Mouse (Mus musculus): Measurements from ENCODE around the gene Tpra1. TPM values are rescaled to one million over a fixed set of nuclear protein-coding genes. Genes with fewer than 3 reads are reported as not detected.

Tpra1 gene
- polyA plus RNA-seq, 2 experiments = 25.6 to 52.2 TPM

DNA sequence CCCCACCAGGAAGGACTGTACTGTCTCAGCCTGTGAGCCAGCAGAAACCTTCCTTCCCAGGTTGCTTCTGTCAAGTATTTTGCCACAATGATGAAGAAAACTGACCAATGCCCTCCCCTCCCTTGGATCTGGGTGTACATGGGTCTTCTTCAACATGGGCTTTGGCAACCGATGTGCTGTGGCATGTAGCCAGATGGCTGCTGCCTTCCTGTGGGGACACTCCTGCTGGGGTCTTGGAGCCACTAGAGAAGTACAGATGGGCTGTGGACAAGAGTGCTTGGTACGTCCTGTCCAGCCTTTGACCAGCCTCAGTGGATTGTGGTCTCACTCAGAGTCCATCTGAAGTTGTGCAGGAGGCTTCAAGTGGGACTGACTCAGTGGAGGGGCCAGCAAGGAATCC, 56.3 kb downstream of the Tpra1 start:
- Histone ChIP-seq H3K4me1 (replicated peaks; ENCODE audit: control insufficient read depth in 2 of 2, insufficient read depth in 2 of 2, low read length in 1 of 2) (no peaks in the 10 kb centered on the region), H3K27me3 (ENCODE audit: control insufficient read depth, insufficient read depth, low read length) (no peaks in the 10 kb centered on the region), H3K4me2 (ENCODE audit: low read depth) (no peak overlapping the region), H3K27ac (no peak overlapping the region), H3K36me3 (replicated peaks; ENCODE audit: control insufficient read depth, insufficient read depth, low read depth) (no peaks in the 10 kb centered on the region), H3K9ac (replicated peaks) (no peak overlapping the region), H3K9me3 (ENCODE audit: control insufficient read depth, low read length) (no peaks in the 10 kb centered on the region), H3K4me3 (ENCODE audit: insufficient read depth in 1 of 2, low read depth in 2 of 2, low read length in 2 of 2) (no peak overlapping the region)
- WGBS (ENCODE audit: insufficient replicate concordance) = 55% methylated on average over 2 of the region's 2 CpGs
- ATAC-seq (ENCODE audit: insufficient read depth) (no peak), DNase-seq (ENCODE audit: low read depth in 3 of 3, low spot score in 3 of 3) (no peak)
- TF ChIP-seq CTCF (IDR thresholded peaks at IDR 0.05; ENCODE audit: low read depth) = no peak
- TF ChIP-seq EP300 (IDR thresholded peaks at IDR 0.05; ENCODE audit: low read depth) = no peak

DNA sequence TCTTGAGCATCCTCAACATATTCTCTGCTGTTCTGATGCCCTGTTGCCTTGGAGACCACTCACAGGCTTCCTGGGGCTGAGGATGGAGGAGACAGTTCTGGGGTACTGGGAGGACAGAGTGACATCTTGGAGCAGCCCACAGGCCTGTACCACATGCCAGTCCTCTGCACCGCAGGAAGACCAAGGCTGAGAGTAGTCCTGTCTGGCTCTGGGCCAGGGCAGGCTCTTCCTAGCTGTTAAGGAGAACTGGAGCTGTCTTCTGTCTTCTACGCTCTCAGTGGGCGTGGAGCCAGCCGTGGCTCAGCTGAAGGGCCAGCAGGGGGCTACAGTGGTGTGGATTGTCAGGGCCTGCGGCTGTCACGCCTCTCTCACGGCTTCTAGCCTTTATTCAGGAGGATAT, 57.8 kb downstream of the Tpra1 start:
- 22% methylated on average over 7 of the region's 7 CpGs for WGBS (ENCODE audit: insufficient replicate concordance)
- TF ChIP-seq CTCF (IDR thresholded peaks at IDR 0.05; ENCODE audit: low read depth) = peak; percentile 47
- no peak for TF ChIP-seq EP300 (IDR thresholded peaks at IDR 0.05; ENCODE audit: low read depth)
- Histone ChIP-seq H3K4me3 (ENCODE audit: insufficient read depth in 1 of 2, low read depth in 2 of 2, low read length in 2 of 2) (no peak overlapping the region), H3K9ac (replicated peaks) (no peak overlapping the region), H3K4me1 (replicated peaks; ENCODE audit: control insufficient read depth in 2 of 2, insufficient read depth in 2 of 2, low read length in 1 of 2) (no peaks in the 10 kb centered on the region), H3K36me3 (replicated peaks; ENCODE audit: control insufficient read depth, insufficient read depth, low read depth) (no peaks in the 10 kb centered on the region), H3K9me3 (ENCODE audit: control insufficient read depth, low read length) (no peaks in the 10 kb centered on the region), H3K4me2 (ENCODE audit: low read depth) (no peak overlapping the region), H3K27ac (no peak overlapping the region), H3K27me3 (ENCODE audit: control insufficient read depth, insufficient read depth, low read length) (no peaks in the 10 kb centered on the region)
- no peak for ATAC-seq (ENCODE audit: insufficient read depth)
- DNase-seq (ENCODE audit: low read depth in 3 of 3, low spot score in 3 of 3) = no peak

DNA sequence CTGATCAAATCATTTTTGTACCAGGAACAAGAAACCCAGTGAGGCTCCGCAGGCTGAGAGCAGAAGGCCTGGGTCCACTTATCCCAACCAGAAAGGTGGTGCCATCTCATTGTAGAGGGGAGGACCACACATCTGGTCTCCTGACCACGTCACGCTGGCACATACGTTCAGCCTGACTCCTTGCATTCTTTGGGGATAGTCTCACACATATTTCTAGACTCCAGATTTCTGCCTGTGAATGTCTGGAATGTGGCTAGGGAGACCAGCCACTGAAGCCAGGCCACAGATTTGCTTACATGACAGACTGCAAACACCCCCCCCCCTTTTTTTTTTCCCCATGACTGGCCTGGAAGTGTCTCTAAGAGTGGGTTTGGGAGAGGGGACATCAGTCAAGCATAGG, 58.9 kb downstream of the Tpra1 start:
- Histone ChIP-seq H3K36me3 (replicated peaks; ENCODE audit: control insufficient read depth, insufficient read depth, low read depth) (no peaks in the 10 kb centered on the region), H3K9me3 (ENCODE audit: control insufficient read depth, low read length) (no peaks in the 10 kb centered on the region), H3K27ac (no peak overlapping the region), H3K4me1 (replicated peaks; ENCODE audit: control insufficient read depth in 2 of 2, insufficient read depth in 2 of 2, low read length in 1 of 2) (no peaks in the 10 kb centered on the region), H3K27me3 (ENCODE audit: control insufficient read depth, insufficient read depth, low read length) (no peaks in the 10 kb centered on the region), H3K9ac (replicated peaks) (no peak overlapping the region), H3K4me3 (ENCODE audit: insufficient read depth in 1 of 2, low read depth in 2 of 2, low read length in 2 of 2) (no peak overlapping the region), H3K4me2 (ENCODE audit: low read depth) (no peak overlapping the region)
- TF ChIP-seq CTCF (IDR thresholded peaks at IDR 0.05; ENCODE audit: low read depth) = no peak
- TF ChIP-seq EP300 (IDR thresholded peaks at IDR 0.05; ENCODE audit: low read depth) = no peak
- WGBS (ENCODE audit: insufficient replicate concordance) = 65% methylated on average over 4 of the region's 4 CpGs
- ATAC-seq (ENCODE audit: insufficient read depth) (no peak), DNase-seq (ENCODE audit: low read depth in 3 of 3, low spot score in 3 of 3) (no peak)

Other genes starting within 250 kb of the Tpra1 start
- gene Mgll, start 177.8 kb upstream of the Tpra1 start, polyA plus RNA-seq (2012; rRNA removed) = 14.8 and 17.0 TPM in 2 replicates
- 65.5 and 68.0 TPM in 2 replicates for gene Mgll, start 177.8 kb upstream of the Tpra1 start, polyA plus RNA-seq (2014; fragmentation: Nextera tagmentation; extraction: Ambion mirVana)
- 43.1 and 47.5 TPM in 2 replicates for gene Abtb1, start 60.3 kb upstream of the Tpra1 start, polyA plus RNA-seq (2012; rRNA removed)
- 39.0 and 44.9 TPM in 2 replicates for gene Abtb1, start 60.3 kb upstream of the Tpra1 start, polyA plus RNA-seq (2014; fragmentation: Nextera tagmentation; extraction: Ambion mirVana)
- 1.9 and 3.1 TPM in 2 replicates for gene Podxl2, start 27.2 kb upstream of the Tpra1 start, polyA plus RNA-seq (2012; rRNA removed)
- gene Podxl2, start 27.2 kb upstream of the Tpra1 start, polyA plus RNA-seq (2014; fragmentation: Nextera tagmentation; extraction: Ambion mirVana) = 0.59 and 1.2 TPM in 2 replicates
- 99.2 and 113 TPM in 2 replicates for gene Mcm2, start 3.5 kb upstream of the Tpra1 start, polyA plus RNA-seq (2012; rRNA removed)
- gene Mcm2, start 3.5 kb upstream of the Tpra1 start, polyA plus RNA-seq (2014; fragmentation: Nextera tagmentation; extraction: Ambion mirVana) = 142 and 167 TPM in 2 replicates